Mouse (Mus musculus) layer of hippocampus, adult 2 months (tissue): ENCODE measurements around the gene Syap1. TPM values are rescaled to one million over a fixed set of nuclear protein-coding genes. Genes with fewer than 3 reads are reported as not detected.
"Not testable (repeated sequence)": the region's sequence is repeated elsewhere in the genome, so short reads cannot be mapped to it uniquely, and the experiment has no call there.

Experiments used
- DNase-seq, 2 experiments: peaks; one replicate each; pipeline ENCODE4 v3.0.0; 2022; ENCODE audit warnings: low spot score in 2 of 2
- H3K27ac ChIP-seq: fragments of 200-600 bp; 2 replicates; pipeline ENCODE4 v1.8.1; 2022
- H3K4me3 ChIP-seq: fragments of 200-600 bp; 2 replicates; pipeline ENCODE4 v1.8.1; 2022; ENCODE audit warnings: mild to moderate bottlenecking
- CTCF ChIP-seq: fragments of 200-600 bp; conservative IDR thresholded peaks from 2 replicates; pipeline ENCODE4 v1.8.1; 2022; ENCODE audit warnings: antibody characterized with exemption, mild to moderate bottlenecking, moderate library complexity
- long read RNA-seq, 2 experiments: library from polyadenylated mRNA; stranded (forward); transcript quantifications; one replicate each; pipeline ENCODE4 v2.0.0; 2021; ENCODE audit warnings: borderline mapping rate in 2 of 2
- total RNA-seq, 2 experiments: library from RNA; stranded (reverse); gene quantifications; 2 replicates each; pipeline ENCODE4 v1.2.3; 2021

The Syap1 gene
- 10 to 100 TPM; 31.1 to 33.6 TPM for total RNA-seq
- long read RNA-seq, experiment 1, transcript Syap1-201 (9 exons, 2,087 nt), result major isoform, 22 of 30 reads
- long read RNA-seq, experiment 1, partial matches to known transcripts, result 0 of 30 reads
- long read RNA-seq, experiment 1, other reads (novel, unspliced or antisense), result 7 of 30 reads
- long read RNA-seq, experiment 2, transcript Syap1-201 (9 exons, 2,087 nt), result major isoform, 27 of 34 reads
- long read RNA-seq, experiment 2, partial matches to known transcripts, result 0 of 34 reads
- long read RNA-seq, experiment 2, other reads (novel, unspliced or antisense), result 7 of 34 reads

DNA sequence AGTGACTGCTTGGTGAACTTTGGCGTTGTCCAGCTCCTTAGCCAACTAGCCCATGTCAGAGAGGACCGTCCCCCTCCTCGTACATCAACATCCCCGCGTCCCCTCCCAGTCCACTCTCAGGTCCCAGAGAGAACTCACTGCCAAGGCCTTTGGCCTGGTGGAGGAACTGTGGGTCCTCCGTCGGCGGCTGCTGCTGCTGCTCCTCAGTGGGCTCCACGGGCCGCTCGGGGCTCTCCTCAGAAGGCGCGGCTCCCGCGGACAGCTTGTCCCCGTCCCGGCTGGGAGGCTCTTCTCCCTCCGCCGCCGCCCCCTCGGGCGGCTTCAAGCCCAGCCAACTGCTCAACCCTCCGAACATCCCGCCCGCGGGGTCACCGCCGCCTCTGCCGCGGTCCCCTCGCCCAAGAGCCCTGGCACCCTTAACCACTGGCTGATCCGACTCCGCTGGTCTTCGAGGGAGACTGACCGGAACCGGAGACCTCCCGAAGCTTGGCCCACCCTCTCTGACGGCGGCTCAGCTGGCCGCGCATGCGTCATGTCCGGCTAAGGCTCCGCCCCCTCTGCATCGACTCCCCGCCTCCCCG lies at the start of gene Syap1:
Syap1 (minus strand) TSS at position 517 of the 581 bp plus-strand sequence.
- peak within 1 kb of the TSS; percentile 75 for H3K4me3 ChIP-seq
- TF ChIP-seq CTCF, result no peak
- DNase-seq, result peak; percentile 75 to 79
- H3K27ac ChIP-seq, result peak within 1 kb of the TSS; percentile 87

DNA sequence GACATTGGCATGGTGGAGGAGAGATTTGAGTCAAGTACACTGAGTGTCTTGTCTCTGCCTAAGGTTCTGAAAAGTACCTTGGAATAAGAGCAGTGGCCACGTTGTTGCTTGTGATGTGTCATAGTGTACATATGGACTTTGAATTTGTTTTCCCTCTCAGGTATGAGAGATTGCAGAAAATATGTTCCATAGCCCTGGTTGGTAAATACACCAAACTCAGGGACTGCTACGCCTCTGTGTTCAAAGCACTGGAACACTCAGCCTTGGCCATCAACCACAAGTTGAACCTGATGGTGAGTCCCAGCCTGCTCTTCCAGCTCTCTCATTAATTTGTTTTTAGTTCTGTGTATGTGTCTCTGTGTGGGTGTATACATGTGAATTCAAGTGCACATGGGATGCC lies 43.2 kb upstream of the Syap1 start:
- TF ChIP-seq CTCF, result no peak
- no peak overlapping the region for H3K4me3 ChIP-seq
- H3K27ac ChIP-seq, result no peak overlapping the region
- no peak for DNase-seq

DNA sequence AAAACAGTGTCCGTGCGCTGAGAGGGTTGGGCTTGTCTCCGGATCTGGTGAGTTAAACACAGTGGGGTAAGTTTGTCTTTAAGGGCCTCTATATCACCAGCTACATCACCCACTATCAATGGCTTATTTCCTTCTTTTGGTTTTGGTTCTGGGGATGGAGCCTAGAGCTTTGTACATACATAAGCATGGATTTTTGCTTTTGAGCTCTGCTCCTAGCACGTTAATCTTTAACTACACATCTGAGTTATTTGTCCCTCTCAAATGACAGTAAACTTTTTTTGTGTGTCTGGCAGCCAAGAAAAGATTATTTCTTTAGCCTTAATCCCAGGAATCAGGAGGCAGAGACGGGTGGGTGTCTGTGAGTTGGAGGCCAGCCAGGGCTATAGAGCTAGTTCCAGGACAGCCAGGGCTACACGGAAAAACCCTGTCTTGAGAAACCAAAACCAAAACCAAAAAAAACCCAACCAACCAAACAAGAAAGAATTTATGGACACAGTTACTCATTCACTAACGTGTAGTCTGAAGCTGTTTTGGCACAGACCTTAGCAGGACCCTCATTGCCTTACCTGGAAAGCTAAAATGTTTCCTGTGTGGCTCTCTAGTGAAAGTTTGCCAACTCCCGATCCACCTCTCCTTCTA lies 33.4 kb upstream of the Syap1 start:
- H3K27ac ChIP-seq, result no peak overlapping the region
- DNase-seq, result no peak
- no peak overlapping the region for H3K4me3 ChIP-seq
- no peak for TF ChIP-seq CTCF

DNA sequence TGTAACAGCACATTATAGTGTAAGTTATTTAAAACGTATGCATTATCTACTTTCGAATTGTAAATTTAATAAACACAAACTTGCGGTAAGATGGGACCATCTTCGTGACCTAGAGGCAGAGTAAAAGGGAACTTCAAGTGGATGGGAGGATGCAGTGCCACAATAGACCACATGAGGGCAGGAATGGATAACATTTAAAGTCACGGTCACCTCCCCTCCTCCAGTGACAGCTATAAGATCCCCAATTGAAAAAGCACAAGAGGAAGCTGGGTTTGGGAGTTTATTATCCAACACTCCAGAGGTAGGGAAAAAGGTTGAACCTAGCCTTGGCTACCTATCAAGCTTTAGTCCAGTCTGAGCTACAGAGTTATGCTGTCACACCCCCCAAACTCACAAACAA lies 27.4 kb upstream of the Syap1 start:
- peak; percentile 11 to 53 for DNase-seq
- peak; percentile 83 for TF ChIP-seq CTCF
- H3K27ac ChIP-seq, result no peak overlapping the region
- H3K4me3 ChIP-seq, result no peak overlapping the region

DNA sequence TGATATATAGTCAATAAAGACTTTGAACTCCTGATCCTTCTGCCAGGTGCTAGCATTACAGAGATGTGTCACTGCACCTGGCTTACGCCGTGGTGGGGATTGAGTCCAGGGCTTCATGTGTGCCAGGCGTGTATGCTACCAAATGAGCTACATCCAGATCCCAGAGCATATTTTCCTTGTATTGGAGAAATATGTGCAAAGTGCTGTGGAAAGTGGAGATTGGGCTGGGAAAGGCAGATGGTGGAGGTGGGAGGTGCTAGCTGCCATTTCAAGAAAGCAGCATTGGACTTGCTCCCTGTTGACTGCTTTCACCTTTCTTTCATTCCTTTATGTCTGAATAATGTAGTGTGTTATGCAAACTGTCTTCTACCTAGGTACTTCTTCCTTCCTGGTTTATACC lies 25.4 kb upstream of the Syap1 start:
- no peak for DNase-seq
- TF ChIP-seq CTCF, result no peak
- H3K4me3 ChIP-seq, result no peak overlapping the region
- no peak overlapping the region for H3K27ac ChIP-seq

DNA sequence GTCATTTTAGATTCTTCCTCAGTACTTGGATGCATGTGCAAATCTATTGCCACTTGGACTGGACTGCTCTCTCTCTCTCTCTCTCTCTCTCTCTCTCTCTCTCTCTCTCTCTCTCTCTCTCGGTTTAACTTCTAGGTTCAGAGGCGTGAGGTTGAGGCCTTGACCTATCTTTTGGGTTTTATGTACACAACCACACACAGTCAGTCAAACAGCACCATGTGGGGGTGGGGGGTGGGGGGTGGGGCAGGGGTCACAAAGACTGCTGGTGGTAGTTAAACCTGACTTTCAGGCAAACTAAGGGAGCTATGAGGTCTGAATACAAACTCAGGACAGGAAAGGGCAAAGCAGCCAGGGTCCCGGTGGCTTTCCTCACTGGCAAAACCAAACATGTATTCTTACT lies 19.3 kb upstream of the Syap1 start:
- no peak for DNase-seq
- H3K4me3 ChIP-seq, result no peak overlapping the region
- TF ChIP-seq CTCF, result no peak
- no peak overlapping the region for H3K27ac ChIP-seq

DNA sequence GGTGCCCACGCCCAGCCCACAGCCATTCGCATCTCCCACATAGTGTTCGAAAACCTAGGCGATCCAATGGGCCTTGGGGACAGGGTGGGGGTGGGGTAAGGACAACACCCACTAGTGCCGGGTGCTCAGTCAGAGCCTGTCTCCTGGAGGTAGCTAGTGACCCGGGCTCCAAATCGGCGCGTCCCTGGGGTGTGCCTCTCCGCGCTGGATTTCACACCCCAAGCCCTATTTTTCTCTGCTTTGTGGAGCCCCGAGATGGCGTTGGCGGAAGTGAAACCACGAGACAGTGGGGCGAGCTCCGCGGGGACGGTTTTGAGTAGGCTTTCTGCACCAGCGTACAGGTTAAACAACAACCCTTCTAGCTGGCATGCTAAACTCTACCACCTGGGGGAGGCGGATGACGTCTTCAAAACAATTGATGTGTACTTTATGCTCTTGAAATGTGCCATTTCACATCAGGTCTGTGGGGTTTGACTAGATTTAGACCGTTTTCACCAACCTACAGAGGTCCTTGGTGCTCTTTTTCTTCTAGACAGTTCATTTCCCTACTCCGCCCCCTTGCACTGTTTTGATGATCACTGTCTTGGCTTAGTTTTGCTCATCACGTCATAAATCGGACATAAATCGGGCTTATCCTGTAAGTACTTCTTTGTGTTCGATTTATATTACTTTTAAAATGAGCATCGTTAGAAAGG lies 13.9 kb upstream of the Syap1 start:
- TF ChIP-seq CTCF, result peak; percentile 28
- peak in 1 of 2 experiments; percentile 30 for DNase-seq
- H3K27ac ChIP-seq, result peak overlapping the region; percentile 85
- peak overlapping the region; percentile 65 for H3K4me3 ChIP-seq

DNA sequence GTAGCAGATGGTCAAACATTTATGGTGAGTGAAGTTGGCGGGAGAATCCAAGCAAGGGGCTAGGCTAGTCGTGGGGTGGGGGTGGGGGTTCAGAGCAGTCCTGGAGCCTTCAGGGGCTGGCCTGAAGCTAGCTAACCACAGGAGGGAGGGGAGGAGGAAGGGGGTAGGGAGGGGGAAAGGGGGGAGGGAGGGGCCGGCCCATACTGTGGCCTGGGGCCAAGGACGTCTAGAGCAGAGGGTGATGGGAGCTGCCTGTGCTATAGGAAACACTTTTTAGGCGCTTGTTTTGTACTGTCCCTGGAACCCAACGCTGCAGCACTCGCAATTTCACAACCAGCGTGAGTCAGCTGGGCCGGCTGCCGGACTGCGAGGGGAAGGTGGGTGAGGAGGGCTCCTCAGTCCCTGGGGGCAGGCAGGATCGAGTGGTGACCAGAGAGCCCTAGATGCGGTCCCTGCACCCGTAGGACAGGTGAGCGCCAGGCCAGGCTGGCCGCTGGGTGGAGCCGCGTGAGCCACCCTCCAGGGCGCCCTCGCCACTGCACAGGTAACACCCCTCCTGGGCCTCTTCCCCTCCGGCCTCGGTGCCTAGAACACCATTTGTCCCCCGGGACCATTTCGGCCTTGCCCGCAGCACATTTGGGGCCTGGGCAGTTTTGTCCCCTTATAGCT lies 13.3 kb upstream of the Syap1 start:
- no peak for TF ChIP-seq CTCF
- peak in 1 of 2 experiments; percentile 20 for DNase-seq
- H3K4me3 ChIP-seq, result peak overlapping the region; percentile 65
- H3K27ac ChIP-seq, result peak overlapping the region; percentile 85

DNA sequence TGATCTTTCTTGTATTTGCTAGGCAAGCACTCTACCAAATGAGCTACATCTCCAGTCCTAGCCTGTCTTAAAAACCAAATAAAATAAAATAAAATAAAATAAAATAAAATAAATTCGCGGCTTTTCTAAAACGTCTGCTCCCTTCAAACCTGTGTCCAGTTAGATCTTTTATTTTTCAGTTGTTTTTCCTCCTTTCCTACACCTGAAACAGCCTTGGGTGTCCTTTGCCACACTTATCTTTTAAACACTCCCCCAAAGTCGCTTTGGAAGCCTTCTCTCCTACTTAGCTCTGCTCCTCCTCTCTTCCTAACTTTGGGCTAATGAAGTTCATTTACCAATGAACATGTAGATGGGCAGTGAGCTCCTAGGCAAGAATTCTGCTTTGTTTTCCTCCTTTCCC lies 12.7 kb upstream of the Syap1 start, which contains the start of gene Ctps2:
Ctps2 (plus strand) TSS at position 301 of the 400 bp plus-strand sequence.
- peak within 1 kb of the TSS; percentile 85 for H3K27ac ChIP-seq
- TF ChIP-seq CTCF, result no peak
- no peak for DNase-seq
- H3K4me3 ChIP-seq, result peak within 1 kb of the TSS; percentile 65

DNA sequence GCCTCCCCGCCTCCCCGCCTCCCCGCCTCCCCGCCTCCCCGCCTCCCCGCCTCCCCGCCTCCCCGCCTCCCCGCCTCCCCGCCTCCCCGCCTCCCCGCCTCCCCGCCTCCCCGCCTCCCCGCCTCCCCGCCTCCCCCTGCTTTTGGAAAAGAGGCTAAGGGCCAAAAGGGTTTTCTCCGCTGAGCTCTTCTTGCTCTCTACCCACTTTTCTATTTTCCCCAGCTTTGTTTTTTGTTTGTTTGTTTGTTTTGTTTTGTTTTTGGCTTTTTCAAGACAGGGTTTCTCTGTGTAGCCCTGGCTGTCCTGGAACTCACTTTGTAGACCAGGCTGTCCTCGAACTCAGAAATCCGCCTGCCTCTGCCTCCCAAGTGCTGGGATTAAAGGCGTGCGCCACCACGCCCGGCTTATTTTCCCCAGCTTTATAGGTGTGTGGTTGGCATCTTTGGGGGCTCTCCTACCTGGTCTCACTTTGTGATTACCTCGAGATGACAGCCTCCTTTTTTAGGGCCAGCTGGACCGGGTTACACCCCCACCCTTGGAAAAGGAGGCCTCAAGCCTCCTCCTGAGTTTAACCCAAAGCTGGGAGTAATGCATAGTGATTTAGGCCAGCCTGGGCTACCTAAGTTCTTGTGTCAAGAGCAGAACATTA lies 452 bp upstream of the Syap1 start:
- H3K4me3 ChIP-seq, DNase-seq, H3K27ac ChIP-seq: not testable (repeated sequence)

DNA sequence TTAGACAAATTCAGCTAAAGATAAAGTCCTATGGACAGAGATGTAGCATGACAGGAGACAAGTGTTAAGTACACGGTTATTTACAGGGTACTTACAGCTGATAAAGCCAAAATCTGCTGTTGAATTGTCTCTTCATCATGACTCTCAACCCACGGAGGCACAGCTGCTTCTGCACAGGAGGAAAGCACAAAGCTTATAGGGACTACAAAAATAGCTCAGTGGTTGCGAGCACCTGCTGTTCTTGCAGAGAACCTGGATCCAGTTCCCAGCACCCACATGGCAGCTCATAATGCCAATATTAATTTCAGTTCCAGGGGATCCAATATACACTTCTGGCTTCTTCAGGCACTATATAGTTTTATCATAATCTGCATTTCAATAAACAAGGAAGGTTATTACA lies 10.0 kb downstream of the Syap1 start:
- H3K27ac ChIP-seq, result no peak overlapping the region
- DNase-seq, result no peak
- no peak for TF ChIP-seq CTCF
- no peak overlapping the region for H3K4me3 ChIP-seq

DNA sequence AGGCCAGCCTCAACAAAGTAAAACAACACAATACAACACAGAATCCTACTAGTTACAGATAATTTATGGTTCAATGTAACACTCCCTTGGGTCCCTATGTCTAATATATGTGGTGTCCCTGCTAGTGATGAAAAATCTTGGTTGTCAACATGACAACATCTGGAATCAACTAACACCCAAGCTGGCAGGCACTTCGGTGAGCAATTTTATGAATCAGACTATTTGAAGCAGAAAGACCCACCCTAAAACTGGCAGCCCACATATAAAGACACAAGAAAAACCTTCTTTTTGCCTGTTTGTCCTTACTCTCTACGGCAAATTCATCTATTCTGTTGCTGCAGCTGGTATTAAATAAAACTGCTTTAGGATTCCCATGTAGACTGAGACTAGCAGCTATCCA lies 14.5 kb downstream of the Syap1 start:
- Histone ChIP-seq H3K27ac (no peak overlapping the region), H3K4me3 (no peak overlapping the region)
- TF ChIP-seq CTCF, result no peak
- DNase-seq, result no peak
